Mouse (Mus musculus) effector memory CD4-positive, alpha-beta T cell, adult 5 months (primary cell): Measurements from ENCODE around the gene Fam219b. TPM values are rescaled to one million over a fixed set of nuclear protein-coding genes. Genes with fewer than 3 reads are reported as not detected.

Experiments used
- polyA plus RNA-seq: library from polyadenylated mRNA; unstranded; fragments of 100-300 nt; shearing (Covaris generic); gene quantifications from one replicate; pipeline ENCODE4 v1.2.1, GENCODE M21; 2017

Gene Fam219b
- 9.4 TPM for polyA plus RNA-seq

DNA sequence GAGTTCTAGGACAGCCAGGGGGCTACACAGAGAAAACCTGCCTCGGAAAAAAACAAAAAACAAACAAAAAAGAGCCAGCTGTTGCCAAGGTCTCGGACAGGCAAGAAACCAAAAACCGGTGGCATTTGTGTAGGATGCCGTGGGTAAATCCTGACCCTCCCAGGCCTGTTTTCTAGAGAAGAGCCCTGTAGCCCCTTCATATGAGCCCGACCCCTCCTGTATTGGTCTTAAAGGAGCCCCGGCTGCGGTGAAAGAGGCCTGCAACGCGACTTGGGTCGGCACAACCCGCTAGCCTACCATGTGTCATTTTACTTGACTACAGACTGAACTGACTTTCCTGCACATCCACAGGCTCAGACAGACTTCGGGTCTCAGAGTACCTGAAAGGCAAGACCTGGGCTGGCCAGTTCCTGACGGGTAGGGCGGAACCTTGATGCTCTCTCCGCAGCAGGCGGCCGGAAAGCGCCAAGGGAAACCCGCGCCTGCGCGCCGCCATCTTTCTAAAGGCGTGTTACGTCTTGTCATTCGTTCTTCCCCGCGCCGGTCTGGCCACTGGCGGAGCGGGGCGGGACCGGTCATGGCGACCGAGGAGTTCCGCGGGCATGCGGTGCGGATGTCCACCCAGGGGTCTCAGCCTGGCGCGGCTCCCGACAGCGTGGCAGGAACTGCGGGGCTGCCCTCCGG lies at the start of gene Fam219b:
Gene Fam219b, plus strand, starts transcription at position 485 of the 684 bp plus-strand sequence.

DNA sequence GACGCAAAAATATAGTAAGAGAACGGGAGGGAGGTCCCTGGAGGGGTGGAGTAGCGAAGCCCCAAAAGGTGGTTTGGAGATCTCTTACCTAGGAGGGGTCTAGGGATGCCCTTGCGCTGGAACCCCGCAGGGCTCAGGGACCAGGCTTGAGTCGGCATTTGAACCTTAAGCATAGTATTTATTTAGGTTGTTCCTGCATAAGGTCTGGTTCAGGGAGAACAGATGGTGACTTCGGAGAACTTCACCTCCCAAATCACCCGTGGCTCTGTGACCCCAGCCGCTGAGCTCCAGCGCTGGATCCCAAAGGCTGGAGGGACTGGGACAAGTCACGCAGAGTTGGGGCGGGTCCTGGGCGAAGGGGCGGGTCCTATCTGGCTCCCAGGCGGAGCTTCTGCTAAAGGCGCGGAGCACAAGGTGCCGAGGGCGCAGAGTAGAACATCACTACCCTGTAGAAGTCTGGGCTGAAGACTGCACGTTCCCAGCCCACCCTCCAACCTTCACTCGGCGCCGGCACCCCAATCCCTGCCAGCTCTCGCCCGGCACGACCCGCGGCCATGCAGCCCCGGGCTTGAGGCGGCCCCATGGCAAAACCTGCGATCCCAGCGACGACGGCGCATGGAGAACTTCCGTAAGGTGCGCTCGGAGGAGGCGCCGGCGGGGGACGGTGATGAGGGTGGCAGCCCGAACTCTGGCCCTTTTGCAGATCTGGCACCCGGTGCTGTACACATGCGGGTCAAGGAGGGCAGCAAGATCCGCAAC lies 33.5 kb upstream of the Fam219b start, which contains the start of gene Rpp25:
Gene Rpp25, plus strand, starts transcription at position 405 of the 759 bp plus-strand sequence.

DNA sequence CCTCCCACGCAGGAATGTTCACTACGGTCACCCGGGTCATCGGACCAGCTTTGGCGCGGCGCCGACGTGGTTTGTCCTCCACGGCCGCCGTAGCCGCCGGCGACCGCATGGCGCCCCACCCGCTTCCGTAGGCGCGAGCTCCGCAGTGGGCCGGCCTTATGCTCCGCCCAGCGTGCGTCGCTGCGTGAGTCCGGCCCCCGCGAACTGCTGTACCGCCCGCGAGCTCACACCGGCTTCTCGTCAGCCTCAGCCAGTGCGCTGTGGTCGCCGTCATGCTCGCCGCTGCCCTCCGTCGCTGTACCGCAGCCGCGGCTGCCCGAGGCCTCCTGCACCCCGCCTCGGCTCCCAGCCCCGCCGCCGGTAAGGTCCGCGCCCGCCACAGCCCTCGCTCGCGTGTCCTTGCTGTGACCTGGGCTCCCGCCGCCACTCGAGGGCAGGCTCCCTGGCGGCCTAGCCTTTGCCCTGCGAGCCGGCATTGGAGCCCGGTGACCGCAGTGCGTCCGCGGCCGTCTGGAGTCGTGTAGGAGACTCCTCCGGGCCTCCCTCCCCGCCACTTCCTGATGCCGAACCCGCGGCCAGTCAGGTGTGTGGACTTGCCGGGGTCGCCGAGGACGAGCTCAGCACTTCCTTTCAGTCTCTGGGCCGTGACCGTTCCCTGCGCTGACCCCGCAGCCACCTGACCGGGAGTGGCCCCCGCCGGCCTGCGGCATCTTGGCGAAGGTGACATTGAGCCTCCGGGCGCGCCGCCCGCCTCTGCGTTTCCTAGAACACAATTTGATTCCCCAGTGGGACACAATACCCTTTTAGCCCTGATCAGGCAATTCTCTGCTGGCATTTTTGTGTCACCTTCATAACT lies 16.0 kb upstream of the Fam219b start, which contains the start of gene Cox5a:
Gene Cox5a, plus strand, starts transcription at position 219 of the 856 bp plus-strand sequence.

DNA sequence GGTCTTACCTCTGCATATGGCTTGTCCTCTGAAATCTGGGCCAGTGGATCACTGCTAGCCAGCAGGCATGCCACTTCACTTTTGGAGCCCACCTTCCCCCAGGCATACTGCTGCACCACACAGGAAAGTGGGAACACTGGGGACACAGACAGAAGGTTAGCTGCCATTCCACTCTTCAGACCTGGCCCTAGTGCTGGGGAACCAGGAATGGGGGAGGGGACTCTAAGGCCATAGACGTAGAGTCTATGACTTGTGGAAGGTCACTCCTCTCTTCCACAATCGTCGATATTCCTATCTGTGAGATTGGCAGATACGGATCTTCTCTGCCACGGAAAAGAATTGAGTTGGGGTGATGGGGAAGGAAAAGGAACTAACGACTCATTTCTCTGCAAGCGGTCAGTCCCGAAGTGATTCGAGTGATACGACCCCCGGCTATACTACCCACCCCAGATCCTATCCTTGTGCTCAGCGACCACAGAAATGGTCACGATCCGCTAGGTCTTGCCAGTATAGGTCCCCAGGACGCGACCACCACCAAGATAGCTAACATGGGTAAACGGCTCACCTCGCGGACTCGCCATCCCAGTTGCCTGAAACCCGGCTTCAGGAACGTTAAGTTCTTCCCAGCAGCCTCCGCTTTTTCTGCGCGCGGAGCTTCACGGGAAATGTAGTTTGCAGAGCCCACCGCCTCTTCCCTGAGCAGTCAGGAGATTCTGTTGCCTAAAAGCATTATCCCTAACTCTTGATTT lies 15.0 kb downstream of the Fam219b start, which contains the start of gene Mpi:
Gene Mpi, minus strand, starts transcription at position 625 of the 749 bp plus-strand sequence.

DNA sequence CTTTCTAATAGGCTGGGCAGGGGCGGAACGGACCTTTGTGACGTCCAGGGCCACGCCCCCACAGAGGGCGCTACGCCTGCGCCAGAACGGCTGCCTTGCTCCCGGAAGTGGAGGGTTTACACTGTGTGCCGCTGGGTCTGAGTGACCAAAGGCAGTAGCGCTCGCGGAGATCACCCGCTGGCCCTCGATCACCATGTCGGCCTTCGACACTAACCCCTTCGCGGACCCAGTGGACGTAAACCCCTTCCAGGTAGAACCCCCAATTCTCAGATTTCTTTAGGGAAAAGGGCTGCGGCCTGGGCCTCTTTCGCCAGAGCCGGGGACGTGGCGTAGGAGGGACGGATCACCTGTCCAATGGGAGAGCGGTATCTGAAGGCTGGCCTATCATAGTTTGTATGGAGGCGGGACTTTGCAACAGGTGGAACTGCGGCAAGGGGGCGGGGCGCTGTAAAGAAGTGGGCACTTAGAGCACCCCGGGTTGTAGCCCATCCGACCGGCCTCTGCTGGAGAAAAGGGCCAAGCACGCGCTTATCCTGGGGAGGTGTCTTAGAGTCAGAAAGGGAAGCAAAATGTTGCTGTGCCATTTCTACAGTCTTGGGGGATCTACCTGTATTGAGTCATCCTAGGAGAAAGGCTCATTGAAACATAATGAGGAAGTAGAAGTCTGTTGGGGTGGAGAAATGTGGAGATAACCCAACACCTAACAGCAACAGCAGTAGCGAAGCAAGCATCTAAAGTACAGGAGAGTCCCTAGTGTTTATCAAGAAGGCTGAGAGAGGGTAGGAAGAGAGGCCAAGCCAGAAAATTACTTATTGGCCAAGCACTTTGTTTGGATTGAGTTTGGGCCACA lies 23.8 kb downstream of the Fam219b start, which contains the start of gene Scamp2:
Gene Scamp2, plus strand, starts transcription at position 83 of the 850 bp plus-strand sequence.

DNA sequence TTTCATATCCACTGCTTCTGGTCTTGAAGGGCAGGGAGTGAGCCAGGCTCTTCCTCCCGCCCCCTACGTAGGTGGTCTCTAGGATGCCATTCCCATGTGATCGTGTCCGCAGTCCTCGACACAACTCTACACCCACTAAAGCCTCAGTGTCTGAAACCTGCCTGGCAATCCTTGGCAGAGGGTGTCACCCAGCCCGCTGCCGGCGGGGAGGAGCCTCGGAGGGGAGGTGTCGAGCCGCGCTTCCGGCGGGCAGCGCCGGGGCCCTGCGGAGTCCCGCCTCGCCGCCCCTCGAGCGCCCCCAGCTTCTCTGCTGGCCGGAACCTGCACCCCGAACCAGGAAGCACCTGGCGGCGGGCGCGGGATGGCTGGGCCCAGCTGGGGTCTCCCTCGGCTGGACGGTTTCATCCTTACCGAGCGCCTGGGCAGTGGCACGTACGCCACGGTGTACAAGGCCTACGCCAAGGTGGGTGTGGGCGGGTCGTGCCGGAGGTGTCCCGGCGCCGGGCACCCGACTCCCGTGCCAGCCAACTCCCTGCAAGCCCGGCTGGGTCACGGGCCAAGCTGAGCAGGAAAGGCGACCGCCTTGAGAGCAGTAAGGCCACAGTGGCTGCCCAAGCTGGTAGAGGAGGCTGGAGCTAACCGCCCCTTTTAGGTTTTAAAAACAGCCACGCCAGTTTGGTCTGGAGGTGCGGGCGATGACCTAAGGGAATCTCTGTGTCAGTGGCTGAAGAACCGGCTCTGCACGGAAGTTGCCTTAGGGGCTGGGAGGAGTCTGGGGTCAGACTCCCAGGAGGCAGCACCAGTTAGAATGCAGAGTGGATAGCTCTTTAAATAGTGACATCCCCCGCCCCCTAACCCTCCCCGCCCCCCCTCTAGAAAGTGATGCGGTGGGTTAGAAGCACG lies 52.1 kb downstream of the Fam219b start, which contains the start of gene Ulk3:
Gene Ulk3, plus strand, starts transcription at position 229 of the 903 bp plus-strand sequence.

Other genes starting within 250 kb of the Fam219b start
- 87.5 TPM for gene Ppcdc, start 97.4 kb upstream of the Fam219b start, polyA plus RNA-seq
- not detected for gene Scamp5, start 69.5 kb upstream of the Fam219b start, polyA plus RNA-seq
- not detected for gene Rpp25, start 33.5 kb upstream of the Fam219b start, polyA plus RNA-seq
- 242 TPM for gene Cox5a, start 16.3 kb upstream of the Fam219b start, polyA plus RNA-seq
- gene Mpi, start 15.2 kb downstream of the Fam219b start, polyA plus RNA-seq, result 8.4 TPM
- gene Scamp2, start 23.4 kb downstream of the Fam219b start, polyA plus RNA-seq, result 74.7 TPM
- 52.3 TPM for gene Ulk3, start 51.9 kb downstream of the Fam219b start, polyA plus RNA-seq
- gene Cplx3, start 68.8 kb downstream of the Fam219b start, polyA plus RNA-seq, result not detected
- not detected for gene Lman1l, start 83.2 kb downstream of the Fam219b start, polyA plus RNA-seq
- gene Csk, start 116.1 kb downstream of the Fam219b start, polyA plus RNA-seq, result 109 TPM
- gene Cyp1a2, start 146.2 kb downstream of the Fam219b start, polyA plus RNA-seq, result not detected
- gene Cyp1a1, start 150.4 kb downstream of the Fam219b start, polyA plus RNA-seq, result 0.14 TPM
- 30.3 TPM for gene Edc3, start 171.0 kb downstream of the Fam219b start, polyA plus RNA-seq
- gene Clk3, start 228.3 kb downstream of the Fam219b start, polyA plus RNA-seq, result 231 TPM